Mouse (Mus musculus): ENCODE measurements at regions not wholly inside any gene's neighbourhood (a gene's known extent, or its start where the extent isn't known, plus 50 kb on each side); places are given as distances from the start of the nearest gene placed in this dataset.

GRCm38 (mm10) chr1:88809756-88810155 lies 107.7 kb upstream of the Arl4c start:
- DNase-seq (ENCODE audit: low read depth) = no peak

GRCm38 (mm10) chr1:88813200-88813599 lies 111.2 kb upstream of the Arl4c start:
- DNase-seq (ENCODE audit: low read depth) = no peak

DNA sequence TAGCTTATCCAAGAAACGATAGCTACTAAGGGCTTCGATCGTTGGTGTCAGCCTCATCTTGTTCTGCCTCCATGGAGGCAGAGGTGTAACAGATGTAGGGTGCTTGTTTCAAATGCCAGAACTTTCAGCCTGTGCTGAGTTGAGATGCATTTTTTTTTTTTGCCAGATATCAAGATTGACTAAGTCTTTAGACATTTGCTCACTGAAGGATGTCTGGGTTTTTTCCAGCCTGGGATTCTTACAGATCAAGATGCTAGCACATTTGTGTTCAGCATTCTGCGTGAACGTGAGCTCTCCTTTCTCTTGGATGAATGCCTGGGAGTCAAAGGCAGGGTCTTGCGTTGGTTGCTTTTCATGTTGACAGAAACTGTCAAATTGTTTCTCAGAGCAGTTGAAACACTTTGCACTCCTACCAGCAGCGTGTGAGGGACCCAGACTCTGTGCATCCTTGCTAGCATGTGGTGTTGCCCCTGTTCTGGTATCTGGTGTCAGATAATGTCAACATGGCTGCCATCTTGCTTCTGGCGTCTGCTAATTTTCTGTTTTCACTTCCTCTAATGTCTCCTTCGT lies 114.4 kb upstream of the Arl4c start:
- no peak for DNase-seq (ENCODE audit: low read depth)

- no peak for DNase-seq (ENCODE audit: low read depth)
Measured at GRCm38 (mm10) chr1:88825215-88825614, 123.2 kb upstream of the Arl4c start.

GRCm38 (mm10) chr1:88838661-88839274 lies 136.7 kb upstream of the Arl4c start:
- DNase-seq (ENCODE audit: low read depth) = no peak

GRCm38 (mm10) chr1:88839407-88839976 lies 137.5 kb upstream of the Arl4c start:
- DNase-seq (ENCODE audit: low read depth) = no peak

DNA sequence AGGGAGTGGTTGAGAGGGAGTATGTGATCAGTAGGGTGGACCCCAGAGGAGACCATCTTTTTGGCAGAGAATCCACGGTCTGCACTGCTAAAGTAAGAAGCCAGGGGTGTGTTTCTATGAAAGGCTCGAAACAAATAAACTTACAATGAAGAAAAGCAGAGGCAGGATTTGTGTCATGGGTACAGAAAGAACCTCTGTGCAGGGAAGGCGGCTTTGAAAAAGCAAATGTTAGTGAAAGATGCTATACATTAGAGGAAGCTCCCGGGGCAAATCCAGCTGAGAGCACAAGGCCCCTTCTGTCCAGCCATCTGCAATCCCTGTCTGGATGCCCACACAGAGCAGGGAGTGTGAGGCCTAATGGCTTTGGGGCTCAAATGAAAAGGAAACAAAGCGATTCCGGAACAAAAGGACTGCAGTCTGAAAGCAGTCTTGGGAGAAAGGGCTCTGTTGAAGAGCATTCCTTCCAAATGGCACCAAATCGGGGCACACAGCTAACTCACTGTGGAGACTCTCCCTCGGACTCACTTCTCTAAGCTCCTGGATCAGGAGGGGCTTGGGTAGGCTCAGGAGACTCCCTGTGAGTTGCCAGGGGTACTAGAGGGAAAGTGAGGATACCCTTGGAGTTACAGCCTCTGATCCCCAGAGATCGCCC lies 138.1 kb upstream of the Arl4c start:
- no peak for DNase-seq (ENCODE audit: low read depth)

DNA sequence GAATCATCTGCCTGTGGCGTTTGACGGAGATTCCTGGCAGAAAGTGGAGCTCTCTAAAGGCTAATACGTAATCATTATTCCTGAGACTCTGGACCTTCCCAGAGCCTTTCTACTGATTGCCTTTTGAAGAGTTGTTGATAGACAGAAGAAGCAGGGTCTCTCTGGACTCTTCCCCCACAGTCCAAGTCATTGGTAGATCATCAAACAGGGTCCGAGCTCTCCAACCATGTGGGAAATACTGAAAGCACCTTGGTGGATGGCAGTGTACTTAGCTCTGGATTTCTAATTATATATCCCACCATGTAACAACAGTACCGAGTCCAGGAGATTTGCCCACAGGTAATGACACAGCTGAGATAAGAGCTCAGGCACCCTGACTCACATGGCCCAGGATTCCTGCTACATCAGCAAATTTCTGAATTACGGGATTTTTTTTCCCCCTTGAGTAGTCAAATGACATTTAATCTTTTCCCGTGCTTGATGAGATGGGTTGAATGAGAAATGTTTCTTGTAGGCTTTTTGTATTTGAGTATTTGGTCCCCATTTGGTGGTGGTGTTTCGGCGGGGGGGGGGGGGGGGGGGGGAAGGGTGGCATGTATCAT lies 139.1 kb upstream of the Arl4c start:
- no peak for DNase-seq (ENCODE audit: low read depth)

- no peak for DNase-seq (ENCODE audit: low read depth)
Measured at GRCm38 (mm10) chr1:88847333-88848091, 145.5 kb upstream of the Arl4c start.

GRCm38 (mm10) chr1:88848246-88848645 lies 146.2 kb upstream of the Arl4c start:
- no peak for DNase-seq (ENCODE audit: low read depth)

- no peak for DNase-seq (ENCODE audit: low read depth)
Measured at GRCm38 (mm10) chr1:88849421-88849820, 147.4 kb upstream of the Arl4c start.

- no peak for DNase-seq (ENCODE audit: low read depth)
Measured at GRCm38 (mm10) chr1:88851931-88852330, 149.9 kb upstream of the Arl4c start.

GRCm38 (mm10) chr1:88860871-88861589 lies 159.0 kb upstream of the Arl4c start:
- DNase-seq (ENCODE audit: low read depth) = no peak

DNA sequence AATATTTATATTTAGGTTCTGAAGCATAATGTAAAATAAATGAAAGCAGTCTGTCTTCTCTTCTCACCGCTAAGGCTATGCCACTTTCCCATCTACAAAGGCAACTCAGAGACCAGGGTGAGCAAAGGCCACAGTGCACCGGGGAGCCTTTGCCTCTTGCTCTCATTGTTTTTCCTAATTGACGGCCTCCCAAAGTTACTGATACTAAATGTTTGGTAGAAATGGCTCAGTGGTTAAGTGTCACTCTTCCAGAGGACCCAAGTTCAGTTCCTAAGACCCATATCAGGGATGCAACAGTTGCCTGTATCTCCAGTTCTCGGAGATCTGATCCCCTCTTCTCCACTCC lies 159.5 kb upstream of the Arl4c start:
- no peak for DNase-seq (ENCODE audit: low read depth)

DNA sequence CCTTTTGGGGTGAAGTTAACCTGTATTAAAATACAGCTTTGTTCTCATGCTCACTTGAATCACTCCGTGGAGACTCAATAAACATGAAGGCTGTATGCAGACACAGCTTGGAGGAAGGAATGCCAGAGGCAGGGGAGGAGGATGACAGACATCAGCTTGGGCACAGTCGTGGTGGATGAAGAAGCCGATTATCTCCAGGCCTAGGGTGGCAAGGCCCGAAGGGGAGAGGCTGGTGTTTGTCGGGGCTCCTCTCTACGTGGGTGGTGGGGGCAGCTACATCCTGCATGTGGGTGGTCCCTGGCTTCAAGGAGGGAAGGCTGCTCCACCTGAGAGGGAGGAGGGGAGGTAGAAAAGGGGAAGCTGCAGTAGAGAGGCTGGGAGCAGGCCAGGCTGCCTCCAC lies 163.4 kb upstream of the Arl4c start:
- DNase-seq (ENCODE audit: low read depth) = no peak

GRCm38 (mm10) chr1:88866571-88866970 lies 164.6 kb upstream of the Arl4c start:
- no peak for DNase-seq (ENCODE audit: low read depth)

GRCm38 (mm10) chr1:88867138-88867537 lies 165.1 kb upstream of the Arl4c start:
- DNase-seq (ENCODE audit: low read depth) = no peak

DNA sequence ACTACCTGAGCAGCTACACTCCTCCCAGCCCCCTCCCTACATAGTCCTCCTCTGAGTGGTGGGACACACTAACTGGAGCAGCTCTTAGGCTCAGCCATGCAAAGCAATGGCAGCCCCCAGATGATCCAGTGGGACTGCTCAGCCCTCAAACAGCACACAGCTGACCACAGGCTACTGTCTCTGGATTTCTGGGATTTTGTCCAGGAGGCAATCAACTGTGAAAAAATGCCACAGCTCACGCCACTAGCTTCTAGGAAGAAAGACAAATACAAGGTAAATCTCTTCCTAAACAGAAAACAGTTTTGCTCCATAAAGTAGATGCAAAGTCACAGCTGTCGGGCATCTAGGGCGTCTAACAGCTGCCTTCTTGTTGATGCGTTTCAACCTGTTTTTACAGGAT lies 167.9 kb upstream of the Arl4c start:
- DNase-seq (ENCODE audit: low read depth) = peak; percentile 27

- no peak for DNase-seq (ENCODE audit: low read depth)
Measured at GRCm38 (mm10) chr1:88875356-88875755, 173.3 kb upstream of the Arl4c start.

DNA sequence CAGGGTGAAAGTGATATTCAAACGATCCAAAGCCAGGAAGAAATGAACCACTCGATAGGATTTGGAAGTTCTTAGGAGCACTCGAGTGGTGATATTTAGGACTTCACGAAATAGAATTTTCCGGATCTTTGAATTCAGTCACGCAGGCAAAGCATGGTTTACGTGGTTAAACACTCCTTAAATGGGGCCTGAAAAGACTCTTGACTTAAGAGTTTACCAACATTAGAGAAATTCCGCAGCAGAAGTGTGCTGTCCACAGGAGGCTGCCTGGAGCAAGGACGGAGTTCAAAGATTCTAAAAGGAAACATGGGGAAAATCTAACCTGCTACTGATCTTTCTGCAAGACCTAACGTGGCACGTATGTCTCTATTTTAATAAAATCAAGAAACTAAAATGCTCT lies 175.4 kb upstream of the Arl4c start:
- DNase-seq (ENCODE audit: low read depth) = no peak

DNA sequence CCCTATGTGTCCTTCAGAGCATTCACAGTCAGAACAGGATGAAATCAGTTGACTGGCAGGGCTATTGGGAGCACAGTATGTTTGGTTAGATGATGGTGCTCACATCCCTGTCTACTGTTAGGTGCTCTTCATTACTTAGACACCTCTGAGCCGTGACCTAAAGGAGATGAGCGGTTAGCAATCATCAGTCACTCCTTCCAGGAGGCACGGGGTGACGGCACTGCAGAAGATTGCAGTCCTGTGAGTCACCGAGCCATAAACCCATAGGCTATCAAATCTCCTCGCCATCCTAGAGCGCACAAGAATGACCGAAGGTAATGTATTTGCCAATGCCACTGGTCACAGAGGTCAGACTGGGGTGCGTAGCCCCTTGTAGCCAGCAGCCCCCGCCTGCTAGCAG lies 176.8 kb upstream of the Arl4c start:
- no peak for DNase-seq (ENCODE audit: low read depth)

DNA sequence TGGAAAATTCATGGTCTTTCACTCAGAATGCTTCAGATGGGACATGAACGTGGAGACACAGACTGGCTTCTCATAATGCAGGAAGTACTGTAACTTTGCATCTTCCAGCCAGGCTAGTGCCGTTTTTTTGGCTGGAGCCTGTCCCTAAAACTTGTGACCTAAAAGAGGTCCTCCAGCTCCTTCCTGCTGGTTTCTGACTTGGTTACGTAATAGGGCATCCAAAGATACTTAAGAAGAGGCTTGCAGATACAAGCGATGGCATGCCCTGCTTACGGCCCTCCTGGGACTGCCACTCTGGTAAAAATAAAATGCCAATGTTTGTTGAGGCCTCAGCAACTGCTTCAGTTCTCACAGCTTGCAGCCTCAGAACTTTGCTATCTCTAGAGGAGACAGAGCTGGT lies 177.3 kb upstream of the Arl4c start:
- DNase-seq (ENCODE audit: low read depth) = no peak
